Mouse (Mus musculus) forebrain, embryonic 11.5 days (tissue): ENCODE results near the gene Cacna2d3. TPM values are rescaled to one million over a fixed set of nuclear protein-coding genes. Genes with fewer than 3 reads are reported as not detected.
A peak's percentile ranks its signal among the peaks of the same experiment; 100 is the strongest.

ENCODE experiments used
- ATAC-seq: fragments of 200-750 bp; cut with Nextera tagmentation; replicated peaks from 2 replicates; pipeline ENCODE4 v1.8.0; 2017; ENCODE audit warnings: moderate TSS enrichment; ENCODE audit not compliant: low FRiP score
- DNase-seq: peaks from one replicate; pipeline ENCODE4 v3.0.0-alpha.2; 2017; ENCODE audit warnings: low spot score
- H3K27ac ChIP-seq: fragments of 300-500 bp; sonication (generic); 2 replicates; pipeline ENCODE4 v1.5.1; 2014; ENCODE audit warnings: low read depth, low read length
- H3K27me3 ChIP-seq: fragments of 300-500 bp; sonication (generic); 2 replicates; pipeline ENCODE4 v1.6.1; 2014; ENCODE audit warnings: mild to moderate bottlenecking, low read length, mixed read lengths; ENCODE audit not compliant: control insufficient read depth, insufficient read depth
- H3K36me3 ChIP-seq: fragments of 300-500 bp; sonication (generic); 2 replicates; pipeline ENCODE4 v1.6.1; 2014; ENCODE audit warnings: mild to moderate bottlenecking, low read length, moderate library complexity, mixed read lengths; ENCODE audit not compliant: control insufficient read depth, insufficient read depth
- H3K4me1 ChIP-seq: fragments of 300-500 bp; sonication (generic); replicated peaks from 2 replicates; pipeline ENCODE4 v1.6.1; 2014; ENCODE audit warnings: low read length, mixed read lengths; ENCODE audit not compliant: control insufficient read depth, insufficient read depth
- H3K4me2 ChIP-seq: fragments of 300-500 bp; sonication (generic); 2 replicates; pipeline ENCODE4 v1.6.1; 2014; ENCODE audit warnings: low read depth, mild to moderate bottlenecking, low read length, moderate library complexity, mixed read lengths; ENCODE audit not compliant: severe bottlenecking
- H3K4me3 ChIP-seq: fragments of 300-500 bp; sonication (generic); 2 replicates; pipeline ENCODE4 v1.5.1; 2014; ENCODE audit warnings: low read depth, low read length
- H3K9ac ChIP-seq: fragments of 300-500 bp; sonication (generic); 2 replicates; pipeline ENCODE4 v1.6.1; 2014; ENCODE audit warnings: low read length
- H3K9me3 ChIP-seq: fragments of 300-500 bp; sonication (generic); 2 replicates; pipeline ENCODE4 v1.6.1; 2016; ENCODE audit warnings: low read length, mixed read lengths; ENCODE audit not compliant: control insufficient read depth
- WGBS: fragments of 180-500 bp; shearing (Covaris S2); extraction: QIAGEN DNeasy Blood & Tissue Kit; methylation state at CpG from one replicate; pipeline ENCODE4 v1.1.7; 2014; 5-methylcytosine and 5-hydroxymethylcytosine counted together
- polyA plus RNA-seq: library from polyadenylated mRNA; unstranded; fragments of >200 nt; fragmentation: Nextera tagmentation; extraction: Ambion mirVana; gene quantifications from 2 replicates; pipeline ENCODE4 v1.2.1, GENCODE M21; 2014

The Cacna2d3 gene
- polyA plus RNA-seq = 4.5 and 5.1 TPM in 2 replicates

GRCm38 (mm10) chr14:29721488-29722385 lies at the start of gene Cacna2d3:
Cacna2d3 (minus strand) TSS chr14:29721864.
- Histone ChIP-seq H3K4me1 (peaks cover 9% of the 10 kb centered on the region), H3K4me3 (peak within 1 kb of the TSS; percentile 61), H3K36me3 (no peaks in the 10 kb centered on the region), H3K9ac (peak within 1 kb of the TSS; percentile 83), H3K27ac (no peak within 1 kb of the TSS), H3K9me3 (no peaks in the 10 kb centered on the region), H3K27me3 (peaks cover 45% of the 10 kb centered on the region), H3K4me2 (peak within 1 kb of the TSS; percentile 99)
- ATAC-seq = peak; percentile 79
- peak; percentile 84 for DNase-seq
- 0% methylated on average over 57 of the region's 109 CpGs for WGBS

- no peak overlapping the region for H3K27ac ChIP-seq
- DNase-seq = no peak
- H3K4me3 ChIP-seq = no peak overlapping the region
- ATAC-seq = no peak
- H3K4me1 ChIP-seq = no peaks in the 10 kb centered on the region
- WGBS = 94% methylated on average over 4 of the region's 4 CpGs
- no peak overlapping the region for H3K4me2 ChIP-seq
- H3K36me3 ChIP-seq = no peaks in the 10 kb centered on the region
- no peaks in the 10 kb centered on the region for H3K9me3 ChIP-seq
- H3K27me3 ChIP-seq = no peaks in the 10 kb centered on the region
- no peak overlapping the region for H3K9ac ChIP-seq
Measured at GRCm38 (mm10) chr14:29769486-29769885, 47.8 kb upstream of the Cacna2d3 start.

DNA sequence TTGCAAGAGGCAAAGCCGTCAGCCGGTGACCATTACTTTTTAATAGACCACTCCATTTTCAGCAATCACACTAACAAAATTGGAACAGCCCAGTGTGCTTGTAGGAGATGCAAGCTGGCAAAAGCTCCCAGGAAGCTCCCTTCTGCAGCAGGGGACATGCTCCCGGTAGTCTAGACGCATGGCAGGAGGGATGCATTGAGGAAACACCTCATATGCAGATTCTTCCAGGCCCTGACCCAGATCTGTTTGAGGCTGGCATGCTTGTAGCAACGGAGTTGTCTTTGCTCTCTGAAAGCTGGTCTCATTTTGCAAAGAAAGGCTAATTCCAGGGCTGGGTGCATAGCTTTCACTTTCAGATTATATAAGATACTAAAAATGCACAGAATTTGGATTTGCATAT lies 31.2 kb upstream of the Cacna2d3 start:
- Histone ChIP-seq H3K4me1 (no peaks in the 10 kb centered on the region), H3K9me3 (no peaks in the 10 kb centered on the region), H3K27me3 (no peaks in the 10 kb centered on the region), H3K9ac (no peak overlapping the region), H3K36me3 (no peaks in the 10 kb centered on the region), H3K27ac (no peak overlapping the region), H3K4me2 (no peak overlapping the region), H3K4me3 (no peak overlapping the region)
- DNase-seq (no peak), ATAC-seq (no peak)
- WGBS = 82% methylated on average over 5 of the region's 5 CpGs

- 79% methylated on average over 2 of the region's 2 CpGs for WGBS
- no peaks in the 10 kb centered on the region for H3K27me3 ChIP-seq
- no peaks in the 10 kb centered on the region for H3K36me3 ChIP-seq
- no peak for ATAC-seq
- H3K9ac ChIP-seq = no peak overlapping the region
- H3K4me1 ChIP-seq = no peaks in the 10 kb centered on the region
- no peak for DNase-seq
- H3K4me3 ChIP-seq = no peak overlapping the region
- H3K4me2 ChIP-seq = no peak overlapping the region
- no peak overlapping the region for H3K27ac ChIP-seq
- H3K9me3 ChIP-seq = no peaks in the 10 kb centered on the region
Measured at GRCm38 (mm10) chr14:29738751-29739150, 17.1 kb upstream of the Cacna2d3 start.

- Histone ChIP-seq H3K4me2 (no peak overlapping the region), H3K27me3 (no peaks in the 10 kb centered on the region), H3K36me3 (no peaks in the 10 kb centered on the region), H3K4me3 (no peak overlapping the region), H3K27ac (no peak overlapping the region), H3K4me1 (no peaks in the 10 kb centered on the region), H3K9ac (no peak overlapping the region), H3K9me3 (no peaks in the 10 kb centered on the region)
- WGBS = 81% methylated on average over 4 of the region's 4 CpGs
- ATAC-seq = no peak
- DNase-seq = no peak
Measured at GRCm38 (mm10) chr14:29730256-29730655, 8.6 kb upstream of the Cacna2d3 start.

DNA sequence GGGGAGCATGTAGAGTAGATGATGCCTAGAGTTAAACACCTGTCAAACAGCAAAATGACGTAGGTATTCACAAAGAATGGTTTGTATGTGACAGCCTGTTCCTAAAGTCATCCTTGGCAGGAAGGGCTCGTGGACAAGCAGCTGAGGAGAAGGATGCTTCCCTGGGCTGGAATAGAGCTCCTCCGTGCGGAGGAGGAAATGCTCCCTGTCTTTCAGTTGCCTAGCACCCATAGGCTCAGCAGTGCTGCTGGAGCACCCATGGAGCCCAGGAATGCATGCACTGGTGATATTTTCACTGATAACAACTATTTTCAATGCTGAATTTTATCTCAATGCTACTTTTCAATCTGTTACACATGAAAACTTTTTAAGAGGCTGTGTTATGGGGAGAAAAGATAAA lies 7.3 kb upstream of the Cacna2d3 start:
- 89% methylated on average over 4 of the region's 4 CpGs for WGBS
- DNase-seq (no peak), ATAC-seq (no peak)

GRCm38 (mm10) chr14:29727596-29727995 lies 5.9 kb upstream of the Cacna2d3 start:
- no peak for ATAC-seq
- no peak for DNase-seq
- H3K27ac ChIP-seq = no peak overlapping the region
- H3K27me3 ChIP-seq = peaks cover 19% of the 10 kb centered on the region
- H3K36me3 ChIP-seq = no peaks in the 10 kb centered on the region
- H3K4me3 ChIP-seq = no peak overlapping the region
- no peak overlapping the region for H3K9ac ChIP-seq
- 76% methylated on average over 9 of the region's 9 CpGs for WGBS
- H3K9me3 ChIP-seq = no peaks in the 10 kb centered on the region
- H3K4me2 ChIP-seq = no peak overlapping the region
- H3K4me1 ChIP-seq = no peaks in the 10 kb centered on the region

More for the DNA sequence above, 7.3 kb upstream of the Cacna2d3 start:
- Histone ChIP-seq H3K4me2 (no peak overlapping the region), H3K4me3 (no peak overlapping the region), H3K36me3 (no peaks in the 10 kb centered on the region), H3K27me3 (peaks cover 7% of the 10 kb centered on the region), H3K27ac (no peak overlapping the region), H3K4me1 (no peaks in the 10 kb centered on the region), H3K9ac (no peak overlapping the region), H3K9me3 (no peaks in the 10 kb centered on the region)

DNA sequence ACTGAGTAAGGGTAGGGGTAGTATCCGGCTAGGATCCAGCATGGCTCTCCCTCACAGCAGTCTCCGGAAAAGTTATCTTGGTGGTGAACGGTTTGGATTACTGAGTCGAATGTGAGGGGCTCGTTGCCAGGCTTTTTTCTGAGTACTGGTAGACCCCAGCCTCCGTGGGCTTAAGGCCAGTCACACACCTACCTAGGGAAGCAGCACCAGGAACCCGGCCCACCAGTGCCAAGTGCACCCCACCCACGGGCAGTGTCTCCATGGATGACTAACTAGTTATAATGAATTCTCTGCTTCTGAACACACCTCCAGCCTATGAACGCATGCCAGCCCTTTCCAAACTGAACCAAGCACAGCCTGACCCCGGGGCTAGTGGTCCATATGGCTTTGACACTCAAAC lies 1.6 kb upstream of the Cacna2d3 start:
- ATAC-seq = no peak
- Histone ChIP-seq H3K27ac (no peak overlapping the region), H3K4me2 (peak overlapping the region; percentile 99), H3K9ac (peak overlapping the region; percentile 83), H3K9me3 (no peaks in the 10 kb centered on the region), H3K36me3 (no peaks in the 10 kb centered on the region), H3K4me1 (peaks cover 9% of the 10 kb centered on the region), H3K4me3 (peak overlapping the region; percentile 61), H3K27me3 (peaks cover 43% of the 10 kb centered on the region)
- DNase-seq = no peak
- WGBS = 10% methylated on average over 10 of the region's 10 CpGs
